In the genomic region with DNA sequence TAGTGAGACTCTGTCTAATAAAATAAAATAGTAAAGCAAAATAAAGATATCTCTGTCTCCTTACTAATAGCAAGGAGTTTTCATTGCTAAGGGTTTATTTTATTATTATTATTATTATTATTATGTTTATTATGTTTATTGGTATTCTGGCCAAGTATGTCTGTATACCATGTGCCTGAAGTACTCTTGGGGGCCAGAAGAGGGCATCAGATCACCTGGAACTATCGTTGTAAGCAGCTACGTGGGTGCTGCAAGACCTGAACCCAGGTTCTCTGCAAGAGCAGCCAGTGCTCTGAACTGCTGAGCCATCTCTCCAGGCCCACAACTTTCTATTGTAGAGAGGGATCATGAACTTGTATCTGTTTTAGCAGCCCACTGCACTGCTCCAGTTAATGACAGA, we compare ENCODE assay signal across 16 mouse cellular contexts. TPM values are rescaled to one million over a fixed set of nuclear protein-coding genes. Genes with fewer than 3 reads are reported as not detected.
A peak's percentile ranks its signal among the peaks of the same experiment; 100 is the strongest.
DNase-seq lines count a peak whose midpoint lies in the region; ATAC-seq and TF ChIP-seq lines count a peak whose summit lies in the region.
"Had no signal": no experiment of that assay in that cellular context is flagged by ENCODE, and none has a peak within 500 bp of the region (broad histone marks: within the 10 kb centered on the region; RNA-seq: fewer than 3 reads in every experiment).

No protein-coding gene starts in this region.

- DNase-seq in hindbrain, postnatal 0 days (ENCODE audit: low spot score), result no peak
- peak; percentile 81 for DNase-seq in midbrain, embryonic 11.5 days (ENCODE audit: low spot score, missing footprints)
- no peak for DNase-seq in midbrain, postnatal 0 days (ENCODE audit: low spot score)
- DNase-seq in MN1 (ENCODE audit: low spot score), result no peak
- DNase-seq in frontal cortex, postnatal 10 days (ENCODE audit: low spot score in 2 of 2), result no peak
- DNase-seq: gastrocnemius, postnatal 14 days; heart, postnatal 14 days; lung, postnatal 14 days; right cerebral cortex, postnatal 25 days had no signal

- no peak for ATAC-seq in hindbrain, postnatal 0 days
- no peak for ATAC-seq in hindbrain, embryonic 16.5 days
- ATAC-seq in midbrain, embryonic 11.5 days (ENCODE audit: low FRiP score), result no peak
- ATAC-seq in midbrain, embryonic 15.5 days (replicated peaks), result no peak
- ATAC-seq in midbrain, postnatal 0 days (ENCODE audit: low FRiP score), result no peak
- ATAC-seq: intestine, embryonic 15.5 days had no signal

- H3K4me2 ChIP-seq in hindbrain, postnatal 0 days (ENCODE audit: low read depth, low read length), result no peak overlapping the region
- no peak overlapping the region for H3K4me2 ChIP-seq in hindbrain, embryonic 16.5 days (ENCODE audit: low read length)
- no peak overlapping the region for H3K4me2 ChIP-seq in midbrain, embryonic 11.5 days
- no peak overlapping the region for H3K4me2 ChIP-seq in midbrain, embryonic 15.5 days
- no peak overlapping the region for H3K4me2 ChIP-seq in midbrain, postnatal 0 days (ENCODE audit: low read depth, low read length, poor library complexity, severe bottlenecking)
- H3K4me2 ChIP-seq: intestine, embryonic 15.5 days; neural tube, embryonic 13.5 days had no signal

- H3K4me3 ChIP-seq in hindbrain, postnatal 0 days (ENCODE audit: low read length), result no peak overlapping the region
- H3K4me3 ChIP-seq in hindbrain, embryonic 16.5 days (ENCODE audit: low read length), result no peak overlapping the region
- H3K4me3 ChIP-seq in midbrain, embryonic 11.5 days (ENCODE audit: low read depth, low read length), result no peak overlapping the region
- no peak overlapping the region for H3K4me3 ChIP-seq in midbrain, embryonic 15.5 days
- no peak overlapping the region for H3K4me3 ChIP-seq in ES-Bruce4 (ENCODE audit: low read depth, low read length)
- H3K4me3 ChIP-seq in midbrain, postnatal 0 days (ENCODE audit: low read depth, low read length), result no peak overlapping the region
- H3K4me3 ChIP-seq: heart, embryonic 10.5 days; intestine, embryonic 15.5 days; neural tube, embryonic 13.5 days had no signal

- no peaks in the 10 kb centered on the region for H3K36me3 ChIP-seq in hindbrain, postnatal 0 days (ENCODE audit: insufficient read depth, low read length)
- H3K36me3 ChIP-seq in hindbrain, embryonic 16.5 days (ENCODE audit: control insufficient read depth, insufficient read depth, low read length), result no peaks in the 10 kb centered on the region
- H3K36me3 ChIP-seq in midbrain, embryonic 11.5 days (ENCODE audit: control insufficient read depth, insufficient read depth, low read length), result no peaks in the 10 kb centered on the region
- H3K36me3 ChIP-seq in midbrain, embryonic 15.5 days (replicated peaks), result no peaks in the 10 kb centered on the region
- no peaks in the 10 kb centered on the region for H3K36me3 ChIP-seq in ES-Bruce4 (ENCODE audit: control insufficient read depth, insufficient read depth, low read length, poor library complexity, severe bottlenecking)
- no peaks in the 10 kb centered on the region for H3K36me3 ChIP-seq in midbrain, postnatal 0 days (ENCODE audit: insufficient read depth, low read length)
- H3K36me3 ChIP-seq: heart, embryonic 10.5 days; intestine, embryonic 15.5 days; neural tube, embryonic 13.5 days had no signal

- H3K27me3 ChIP-seq in hindbrain, postnatal 0 days (ENCODE audit: insufficient read depth, low read length), result no peaks in the 10 kb centered on the region
- no peaks in the 10 kb centered on the region for H3K27me3 ChIP-seq in hindbrain, embryonic 16.5 days (replicated peaks; ENCODE audit: control insufficient read depth, insufficient read depth, low read length)
- H3K27me3 ChIP-seq in midbrain, embryonic 11.5 days (ENCODE audit: control insufficient read depth, insufficient read depth, low read length), result no peaks in the 10 kb centered on the region
- H3K27me3 ChIP-seq in midbrain, embryonic 15.5 days (replicated peaks), result no peaks in the 10 kb centered on the region
- H3K27me3 ChIP-seq in ES-Bruce4 (ENCODE audit: control insufficient read depth, insufficient read depth, low read length, poor library complexity, severe bottlenecking), result no peaks in the 10 kb centered on the region
- no peaks in the 10 kb centered on the region for H3K27me3 ChIP-seq in midbrain, postnatal 0 days (ENCODE audit: insufficient read depth, low read length)
- H3K27me3 ChIP-seq: intestine, embryonic 15.5 days; neural tube, embryonic 13.5 days had no signal

- no peak overlapping the region for H3K27ac ChIP-seq in hindbrain, postnatal 0 days
- H3K27ac ChIP-seq in hindbrain, embryonic 16.5 days (ENCODE audit: low read depth, low read length), result no peak overlapping the region
- no peak overlapping the region for H3K27ac ChIP-seq in midbrain, embryonic 11.5 days (ENCODE audit: low read depth, low read length)
- H3K27ac ChIP-seq in midbrain, embryonic 15.5 days, result no peak overlapping the region
- no peak overlapping the region for H3K27ac ChIP-seq in ES-Bruce4 (ENCODE audit: insufficient read depth, low read length)
- no peak overlapping the region for H3K27ac ChIP-seq in midbrain, postnatal 0 days (ENCODE audit: low read depth, low read length)
- H3K27ac ChIP-seq: heart, embryonic 10.5 days; intestine, embryonic 15.5 days had no signal

- TF ChIP-seq POLR2A in ES-Bruce4 (IDR thresholded peaks at IDR 0.05; ENCODE audit: insufficient read depth, low read length), result no peak

- no peaks in the 10 kb centered on the region for H3K4me1 ChIP-seq in hindbrain, postnatal 0 days (ENCODE audit: insufficient read depth, low read length)
- peaks cover 3% of the 10 kb centered on the region for H3K4me1 ChIP-seq in hindbrain, embryonic 16.5 days (ENCODE audit: control insufficient read depth, insufficient read depth, low read depth, low read length)
- peaks cover 12% of the 10 kb centered on the region; the same call in 1 of the 2 replicates for H3K4me1 ChIP-seq in midbrain, embryonic 11.5 days (ENCODE audit: control insufficient read depth, insufficient read depth, low read length)
- H3K4me1 ChIP-seq in midbrain, embryonic 15.5 days, result peaks cover 12% of the 10 kb centered on the region
- H3K4me1 ChIP-seq in ES-Bruce4 (ENCODE audit: control insufficient read depth, insufficient read depth, low read length), result peaks cover 8% of the 10 kb centered on the region
- H3K4me1 ChIP-seq in midbrain, postnatal 0 days (ENCODE audit: insufficient read depth, low read length), result no peaks in the 10 kb centered on the region

- TF ChIP-seq EP300 in ES-Bruce4 (IDR thresholded peaks at IDR 0.05; ENCODE audit: insufficient read depth, low read depth, low read length), result no peak

- WGBS in hindbrain, postnatal 0 days, result 84% methylated on average over 2 of the region's 2 CpGs
- WGBS in hindbrain, embryonic 16.5 days, result 83% methylated on average over 2 of the region's 2 CpGs
- WGBS in midbrain, embryonic 11.5 days, result 89% methylated on average over 2 of the region's 2 CpGs
- 82% methylated on average over 2 of the region's 2 CpGs for WGBS in midbrain, embryonic 15.5 days
- 93% methylated on average over 2 of the region's 2 CpGs for WGBS in midbrain, postnatal 0 days

- no peak overlapping the region for H3K9ac ChIP-seq in hindbrain, postnatal 0 days (replicated peaks; ENCODE audit: low read length)
- no peak overlapping the region for H3K9ac ChIP-seq in hindbrain, embryonic 16.5 days (ENCODE audit: low read depth, low read length)
- H3K9ac ChIP-seq in midbrain, embryonic 11.5 days (ENCODE audit: low read length), result no peak overlapping the region
- no peak overlapping the region for H3K9ac ChIP-seq in midbrain, embryonic 15.5 days
- no peak overlapping the region for H3K9ac ChIP-seq in ES-Bruce4 (ENCODE audit: low read depth, poor library complexity, severe bottlenecking)
- no peak overlapping the region for H3K9ac ChIP-seq in midbrain, postnatal 0 days (replicated peaks; ENCODE audit: low read length, poor library complexity, severe bottlenecking)
- H3K9ac ChIP-seq: intestine, embryonic 15.5 days; neural tube, embryonic 13.5 days had no signal

- H3K9me3 ChIP-seq in hindbrain, postnatal 0 days (ENCODE audit: low read length), result no peaks in the 10 kb centered on the region
- no peaks in the 10 kb centered on the region for H3K9me3 ChIP-seq in hindbrain, embryonic 16.5 days (ENCODE audit: control insufficient read depth, low read length)
- peaks cover 2% of the 10 kb centered on the region; the same call in 1 of the 2 replicates for H3K9me3 ChIP-seq in midbrain, embryonic 11.5 days (ENCODE audit: control insufficient read depth, low read length)
- H3K9me3 ChIP-seq in midbrain, embryonic 15.5 days, result no peaks in the 10 kb centered on the region
- H3K9me3 ChIP-seq in ES-Bruce4 (replicated peaks; ENCODE audit: control insufficient read depth, insufficient read depth, low read length, poor library complexity, severe bottlenecking), result no peaks in the 10 kb centered on the region
- H3K9me3 ChIP-seq in midbrain, postnatal 0 days (ENCODE audit: low read length), result no peaks in the 10 kb centered on the region
- H3K9me3 ChIP-seq: heart, embryonic 10.5 days; intestine, embryonic 15.5 days; neural tube, embryonic 13.5 days had no signal

- peak; percentile 21 for TF ChIP-seq CTCF in hindbrain, postnatal 0 days (IDR thresholded peaks at IDR 0.05; ENCODE audit: low read depth)
- peak; percentile 57 for TF ChIP-seq CTCF in ES-Bruce4 (IDR thresholded peaks at IDR 0.05; ENCODE audit: low read depth, low read length)
- 0 out of 2 replicates have a peak, but pooled peaks have one; percentile 18 for TF ChIP-seq CTCF in midbrain, postnatal 0 days (IDR thresholded peaks at IDR 0.05)

RNA-seq across cellular contexts. Expression of a gene that starts 26.7 kb away (rescaled TPM):
- 1,147 and 1,391 TPM in 2 replicates for total RNA-seq in hindbrain, postnatal 0 days (2014; rRNA removed)
- 1,694 and 1,700 TPM in 2 replicates for polyA plus RNA-seq in hindbrain, postnatal 0 days (2015; fragmentation: Nextera tagmentation; extraction: Ambion mirVana)
- 1,192 and 1,343 TPM in 2 replicates for polyA plus RNA-seq in hindbrain, embryonic 16.5 days (2015; fragmentation: Nextera tagmentation; extraction: Ambion mirVana)
- 745 and 840 TPM in 2 replicates for polyA plus RNA-seq in midbrain, embryonic 11.5 days (2014; fragmentation: Nextera tagmentation; extraction: Ambion mirVana)
- 1,062 and 1,092 TPM in 2 replicates for polyA plus RNA-seq in midbrain, embryonic 15.5 days (2015; fragmentation: Nextera tagmentation; extraction: Ambion mirVana)
- 319 and 337 TPM in 2 replicates for polyA plus RNA-seq in ES-Bruce4 (2011; ENCODE audit: insufficient read depth, insufficient read length, low read depth, missing spikeins)
- total RNA-seq in midbrain, postnatal 0 days (2014; rRNA removed), result 1,189 and 1,342 TPM in 2 replicates
- polyA plus RNA-seq in midbrain, postnatal 0 days (2015; fragmentation: Nextera tagmentation; extraction: Ambion mirVana), result 1,504 and 1,624 TPM in 2 replicates

RNA-seq across cellular contexts. Expression of a gene that starts 34.4 kb away (rescaled TPM):
- total RNA-seq in hindbrain, postnatal 0 days (2014; rRNA removed), result 12.4 and 18.4 TPM in 2 replicates
- polyA plus RNA-seq in hindbrain, postnatal 0 days (2015; fragmentation: Nextera tagmentation; extraction: Ambion mirVana), result 59.2 and 61.6 TPM in 2 replicates
- polyA plus RNA-seq in hindbrain, embryonic 16.5 days (2015; fragmentation: Nextera tagmentation; extraction: Ambion mirVana), result 51.3 and 52.8 TPM in 2 replicates
- polyA plus RNA-seq in midbrain, embryonic 11.5 days (2014; fragmentation: Nextera tagmentation; extraction: Ambion mirVana), result 57.7 and 64.7 TPM in 2 replicates
- 49.3 and 49.6 TPM in 2 replicates for polyA plus RNA-seq in midbrain, embryonic 15.5 days (2015; fragmentation: Nextera tagmentation; extraction: Ambion mirVana)
- 21.6 and 22.9 TPM in 2 replicates for polyA plus RNA-seq in ES-Bruce4 (2011; ENCODE audit: insufficient read depth, insufficient read length, low read depth, missing spikeins)
- total RNA-seq in midbrain, postnatal 0 days (2014; rRNA removed), result 10.7 and 16.9 TPM in 2 replicates
- 53.8 and 54.5 TPM in 2 replicates for polyA plus RNA-seq in midbrain, postnatal 0 days (2015; fragmentation: Nextera tagmentation; extraction: Ambion mirVana)

RNA-seq across cellular contexts. Expression of a gene that starts 34.5 kb away (rescaled TPM):
- 22.4 and 25.1 TPM in 2 replicates for total RNA-seq in hindbrain, postnatal 0 days (2014; rRNA removed)
- polyA plus RNA-seq in hindbrain, postnatal 0 days (2015; fragmentation: Nextera tagmentation; extraction: Ambion mirVana), result 27.5 and 32.1 TPM in 2 replicates
- 32.3 and 45.5 TPM in 2 replicates for polyA plus RNA-seq in hindbrain, embryonic 16.5 days (2015; fragmentation: Nextera tagmentation; extraction: Ambion mirVana)
- polyA plus RNA-seq in midbrain, embryonic 11.5 days (2014; fragmentation: Nextera tagmentation; extraction: Ambion mirVana), result 43.5 and 46.8 TPM in 2 replicates
- 35.6 and 39.4 TPM in 2 replicates for polyA plus RNA-seq in midbrain, embryonic 15.5 days (2015; fragmentation: Nextera tagmentation; extraction: Ambion mirVana)
- polyA plus RNA-seq in ES-Bruce4 (2011; ENCODE audit: insufficient read depth, insufficient read length, low read depth, missing spikeins), result 12.9 and 17.3 TPM in 2 replicates
- 17.6 and 27.8 TPM in 2 replicates for total RNA-seq in midbrain, postnatal 0 days (2014; rRNA removed)
- polyA plus RNA-seq in midbrain, postnatal 0 days (2015; fragmentation: Nextera tagmentation; extraction: Ambion mirVana), result 39.2 and 42.4 TPM in 2 replicates

RNA-seq across cellular contexts. Expression of a gene that starts 48.5 kb away (rescaled TPM):
- 42.5 and 47.5 TPM in 2 replicates for total RNA-seq in hindbrain, postnatal 0 days (2014; rRNA removed)
- polyA plus RNA-seq in hindbrain, postnatal 0 days (2015; fragmentation: Nextera tagmentation; extraction: Ambion mirVana), result 119 and 127 TPM in 2 replicates
- polyA plus RNA-seq in hindbrain, embryonic 16.5 days (2015; fragmentation: Nextera tagmentation; extraction: Ambion mirVana), result 105 and 128 TPM in 2 replicates
- polyA plus RNA-seq in midbrain, embryonic 11.5 days (2014; fragmentation: Nextera tagmentation; extraction: Ambion mirVana), result 362 and 376 TPM in 2 replicates
- polyA plus RNA-seq in midbrain, embryonic 15.5 days (2015; fragmentation: Nextera tagmentation; extraction: Ambion mirVana), result 142 and 146 TPM in 2 replicates
- 107 and 111 TPM in 2 replicates for polyA plus RNA-seq in ES-Bruce4 (2011; ENCODE audit: insufficient read depth, insufficient read length, low read depth, missing spikeins)
- 44.1 and 45.5 TPM in 2 replicates for total RNA-seq in midbrain, postnatal 0 days (2014; rRNA removed)
- 88.0 and 93.8 TPM in 2 replicates for polyA plus RNA-seq in midbrain, postnatal 0 days (2015; fragmentation: Nextera tagmentation; extraction: Ambion mirVana)

RNA-seq across cellular contexts. Expression of a gene that starts 54.0 kb away (rescaled TPM):
- 75.9 and 88.1 TPM in 2 replicates for total RNA-seq in hindbrain, postnatal 0 days (2014; rRNA removed)
- polyA plus RNA-seq in hindbrain, postnatal 0 days (2015; fragmentation: Nextera tagmentation; extraction: Ambion mirVana), result 45.1 and 46.2 TPM in 2 replicates
- 23.0 and 44.5 TPM in 2 replicates for polyA plus RNA-seq in hindbrain, embryonic 16.5 days (2015; fragmentation: Nextera tagmentation; extraction: Ambion mirVana)
- polyA plus RNA-seq in midbrain, embryonic 11.5 days (2014; fragmentation: Nextera tagmentation; extraction: Ambion mirVana), result 199 and 227 TPM in 2 replicates
- polyA plus RNA-seq in midbrain, embryonic 15.5 days (2015; fragmentation: Nextera tagmentation; extraction: Ambion mirVana), result 65.9 and 66.3 TPM in 2 replicates
- 48.7 and 49.2 TPM in 2 replicates for polyA plus RNA-seq in ES-Bruce4 (2011; ENCODE audit: insufficient read depth, insufficient read length, low read depth, missing spikeins)
- 72.5 and 82.9 TPM in 2 replicates for total RNA-seq in midbrain, postnatal 0 days (2014; rRNA removed)
- 41.1 and 52.1 TPM in 2 replicates for polyA plus RNA-seq in midbrain, postnatal 0 days (2015; fragmentation: Nextera tagmentation; extraction: Ambion mirVana)
- total RNA-seq: liver, adult 2 months had no signal
